Mouse (Mus musculus) mesoderm, embryonic 11.5 days (tissue): ENCODE data around the gene Gm21973.

Source experiments
- DNase-seq: peaks from one replicate; pipeline ENCODE4 v3.0.0-alpha.2; 2012; ENCODE audit warnings: low read depth, low spot score

The Gm21973 gene

DNA sequence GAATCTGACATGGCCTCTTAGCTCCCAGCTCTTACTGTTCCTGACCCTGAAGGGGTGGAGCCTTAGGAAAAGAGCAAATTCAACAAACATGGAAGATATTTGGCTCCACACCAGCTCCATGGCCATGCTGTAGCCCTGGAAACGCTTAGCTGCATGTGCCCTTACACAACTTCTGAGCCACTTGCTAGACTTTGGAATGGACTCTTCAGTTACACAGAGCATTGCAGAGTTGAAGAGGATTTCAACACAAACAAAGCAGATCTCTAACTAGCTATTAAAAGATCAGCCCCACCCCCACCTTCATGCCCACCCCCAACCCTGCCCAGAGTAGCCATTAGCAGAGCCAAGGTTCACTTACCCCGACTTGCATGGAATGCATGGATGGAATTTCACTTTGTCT, 74.6 kb downstream of the Gm21973 start:
- DNase-seq = no peak

DNA sequence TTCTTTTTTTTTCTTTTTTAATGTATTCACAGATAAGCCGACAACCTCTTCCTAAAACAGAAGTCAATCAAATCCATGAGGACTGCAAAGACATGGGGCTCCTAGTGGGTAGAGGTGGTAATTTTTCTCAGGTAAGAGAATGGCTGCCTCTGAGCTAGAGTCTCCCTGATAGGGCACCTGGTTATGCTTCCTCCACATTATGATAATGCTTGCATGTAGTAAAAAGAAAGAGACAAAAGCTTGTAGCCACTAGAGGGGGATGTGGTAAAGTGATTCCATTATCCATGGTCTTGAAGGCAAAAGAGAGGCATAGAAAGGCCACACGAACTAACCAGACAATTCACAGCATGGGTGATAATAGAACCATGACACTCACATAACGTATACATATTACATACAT, 75.2 kb downstream of the Gm21973 start:
- DNase-seq = peak; percentile 35

DNA sequence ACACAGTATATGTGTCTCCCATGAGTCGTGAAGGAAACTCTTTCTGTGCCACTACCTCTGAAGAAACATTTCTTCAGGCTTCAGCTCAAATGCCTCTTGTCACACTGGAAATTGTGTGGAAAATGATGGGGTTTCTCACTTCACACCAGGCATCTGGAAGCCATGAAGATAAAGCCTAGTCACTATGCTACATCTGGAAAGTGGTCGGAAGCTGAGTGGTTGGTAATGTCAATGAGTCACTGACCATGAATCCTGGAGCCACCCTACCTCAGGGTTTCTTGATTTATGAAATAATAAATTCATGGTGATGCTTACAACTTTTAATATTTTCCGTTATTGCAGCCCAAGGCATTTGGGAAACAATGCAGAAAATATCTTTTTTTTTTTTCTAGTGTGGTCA, 84.7 kb downstream of the Gm21973 start:
- no peak for DNase-seq

DNA sequence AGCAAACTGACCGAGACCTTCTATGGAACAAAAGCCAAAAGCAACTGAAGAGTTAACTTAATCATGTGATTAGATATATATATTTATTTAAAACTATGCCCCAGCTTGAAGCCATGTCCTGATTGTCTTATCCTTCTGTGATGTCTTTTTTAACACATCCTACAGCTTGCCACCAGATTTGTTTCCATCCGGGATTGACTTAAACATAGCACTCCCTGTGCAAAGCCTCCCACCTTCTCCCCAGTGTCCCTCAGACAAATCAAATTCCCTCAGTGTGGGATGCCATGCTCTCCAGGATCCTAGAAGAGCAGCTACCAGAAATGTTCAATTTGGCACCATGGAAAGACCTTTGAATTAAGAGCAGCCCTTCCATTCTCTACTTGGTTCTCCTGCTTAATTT, 85.7 kb downstream of the Gm21973 start:
- no peak for DNase-seq

DNA sequence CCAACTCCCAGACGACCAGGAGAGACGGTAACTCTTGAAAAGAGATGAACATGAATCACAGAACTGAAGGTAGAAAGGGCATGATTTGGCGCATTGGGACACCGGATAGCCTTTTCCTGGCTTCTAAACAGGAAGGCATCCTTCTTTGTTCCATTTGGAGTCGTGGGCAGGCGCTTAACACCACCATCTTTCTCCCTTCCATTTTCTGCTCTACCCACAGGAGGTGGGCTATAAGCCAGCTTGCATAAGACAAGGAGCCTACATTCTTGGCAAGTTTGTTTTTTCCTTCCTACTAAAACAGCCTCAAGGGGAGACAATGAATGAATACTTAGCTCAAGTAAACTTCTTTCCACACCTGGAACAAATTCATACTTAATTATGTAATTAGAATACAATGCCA, 88.5 kb downstream of the Gm21973 start:
- DNase-seq = no peak

DNA sequence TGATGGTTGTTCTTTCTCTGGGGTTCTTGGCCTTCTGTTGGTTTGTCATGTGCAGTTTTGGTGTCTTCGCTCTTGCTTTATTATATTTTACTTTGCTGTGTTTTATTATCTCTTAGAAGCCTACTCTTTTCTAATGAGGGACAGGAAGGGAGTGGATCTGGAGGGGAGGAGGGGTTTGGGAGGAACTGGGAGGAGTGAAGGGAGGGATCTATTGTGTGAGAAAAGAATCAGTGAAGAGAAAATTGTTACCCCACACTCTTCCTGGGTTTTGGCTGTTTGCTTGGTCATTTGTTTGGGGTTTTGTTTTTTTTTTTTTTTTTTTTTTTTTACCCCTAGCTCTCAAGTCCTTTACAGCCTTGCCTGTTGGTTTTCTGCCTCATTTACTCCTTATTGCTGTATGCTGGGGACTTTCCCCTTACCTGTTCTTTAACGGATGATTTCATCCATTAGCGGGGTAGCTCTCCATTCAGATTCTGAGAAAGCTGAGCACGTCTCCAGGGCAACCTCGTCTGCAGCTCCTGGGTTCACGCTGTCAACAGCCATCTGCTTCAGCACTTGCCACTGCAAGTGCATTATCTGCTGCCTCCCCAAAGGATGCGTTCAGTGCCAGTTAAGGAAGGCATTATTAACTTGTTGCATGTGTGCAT, 96.1 kb downstream of the Gm21973 start:
- peak; percentile 40 for DNase-seq

DNA sequence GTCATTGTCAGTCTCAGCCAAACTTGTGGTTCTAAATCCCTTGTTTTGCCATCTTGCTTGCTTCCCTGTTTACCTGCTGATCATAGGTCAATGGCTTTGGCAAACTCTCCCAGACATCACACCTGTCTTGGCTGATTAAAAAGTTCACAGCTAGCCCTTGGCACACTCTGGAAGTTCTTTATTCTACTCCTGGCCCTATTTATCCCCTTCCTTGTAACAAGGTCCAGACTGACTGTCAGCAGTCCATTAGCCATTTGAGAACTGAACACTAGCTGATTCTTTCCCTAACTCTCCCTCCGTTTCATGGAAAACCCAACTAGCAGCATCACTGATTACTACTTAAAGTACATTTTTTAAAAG, 96.6 kb downstream of the Gm21973 start:
- DNase-seq = no peak
